8 mouse cellular contexts compared by ENCODE assay signal in genomic region chr10:116301258-116301657, GRCm38 (mm10). TPM values are rescaled to one million over a fixed set of nuclear protein-coding genes. Genes with fewer than 3 reads are reported as not detected.
A peak's percentile ranks its signal among the peaks of the same experiment; 100 is the strongest.
DNase-seq lines count a peak whose midpoint lies in the region; ATAC-seq and TF ChIP-seq lines count a peak whose summit lies in the region.

No protein-coding gene starts in this region.

- ATAC-seq in heart, embryonic 12.5 days (ENCODE audit: insufficient number of reproducible peaks, low FRiP score), result peak; percentile 46; the same call in 1 of the 2 replicates
- ATAC-seq in kidney, embryonic 14.5 days (ENCODE audit: low FRiP score, low TSS enrichment), result peak; percentile 59; the same call in 1 of the 2 replicates
- ATAC-seq in lung, postnatal 0 days, result peak; percentile 90
- ATAC-seq in stomach, embryonic 16.5 days (ENCODE audit: insufficient read depth, low FRiP score), result peak; percentile 33; the same call in 1 of the 2 replicates
- ATAC-seq in frontal cortex, adult (ENCODE audit: low TSS enrichment), result no peak

- H3K4me2 ChIP-seq in heart, embryonic 12.5 days, result peak overlapping the region; percentile 82
- H3K4me2 ChIP-seq in kidney, embryonic 14.5 days (replicated peaks; ENCODE audit: low read depth, low read length), result peak overlapping the region; percentile 96
- peak overlapping the region; percentile 58 for H3K4me2 ChIP-seq in lung, postnatal 0 days (replicated peaks; ENCODE audit: low read depth, low read length)
- peak overlapping the region; percentile 72 for H3K4me2 ChIP-seq in stomach, embryonic 16.5 days (ENCODE audit: low read depth, low read length)

- H3K9ac ChIP-seq in heart, embryonic 12.5 days, result peak overlapping the region; percentile 70
- H3K9ac ChIP-seq in kidney, embryonic 14.5 days (ENCODE audit: low read depth, low read length), result peak overlapping the region; percentile 45; the same call in 1 of the 2 replicates
- H3K9ac ChIP-seq in lung, postnatal 0 days (replicated peaks; ENCODE audit: low read depth), result peak overlapping the region; percentile 46
- H3K9ac ChIP-seq in stomach, embryonic 16.5 days (ENCODE audit: low read length), result peak overlapping the region; percentile 61

- H3K36me3 ChIP-seq in heart, embryonic 12.5 days, result no peaks in the 10 kb centered on the region
- H3K36me3 ChIP-seq in kidney, embryonic 14.5 days (ENCODE audit: control insufficient read depth, insufficient read depth, low read length), result no peaks in the 10 kb centered on the region
- H3K36me3 ChIP-seq in lung, postnatal 0 days (ENCODE audit: insufficient read depth, low read length), result no peaks in the 10 kb centered on the region
- no peaks in the 10 kb centered on the region for H3K36me3 ChIP-seq in stomach, embryonic 16.5 days (ENCODE audit: control insufficient read depth, insufficient read depth, low read length)

- peak overlapping the region; percentile 57 for H3K4me3 ChIP-seq in heart, embryonic 12.5 days
- peak overlapping the region; percentile 51 for H3K4me3 ChIP-seq in kidney, embryonic 14.5 days (ENCODE audit: low read length)
- peak overlapping the region; percentile 42 for H3K4me3 ChIP-seq in lung, postnatal 0 days (ENCODE audit: low read depth, low read length)
- peak overlapping the region; percentile 47 for H3K4me3 ChIP-seq in stomach, embryonic 16.5 days (replicated peaks; ENCODE audit: low read length)

- WGBS in heart, embryonic 12.5 days, result 0% methylated on average over 35 of the region's 36 CpGs
- WGBS in kidney, embryonic 14.5 days, result under 1% methylated on average over 35 of the region's 36 CpGs
- under 1% methylated on average over 23 of the region's 36 CpGs for WGBS in lung, postnatal 0 days
- WGBS in stomach, embryonic 16.5 days, result under 1% methylated on average over 35 of the region's 36 CpGs

- no peaks in the 10 kb centered on the region for H3K9me3 ChIP-seq in heart, embryonic 12.5 days (replicated peaks)
- no peaks in the 10 kb centered on the region for H3K9me3 ChIP-seq in kidney, embryonic 14.5 days (ENCODE audit: control insufficient read depth, low read length)
- H3K9me3 ChIP-seq in lung, postnatal 0 days (ENCODE audit: low read length), result no peaks in the 10 kb centered on the region
- no peaks in the 10 kb centered on the region for H3K9me3 ChIP-seq in stomach, embryonic 16.5 days (replicated peaks; ENCODE audit: control insufficient read depth, low read length)

- peak; percentile 31 to 36 for DNase-seq in cerebellum, postnatal 10 days
- no peak for DNase-seq in cerebellum, adult 11-12 months
- peak; percentile 35 for DNase-seq in embryo, embryonic 9.5 days (ENCODE audit: extremely low spot score)
- DNase-seq in lung, postnatal 0 days (ENCODE audit: low spot score), result peak; percentile 75

- H3K4me1 ChIP-seq in heart, embryonic 12.5 days (replicated peaks), result peaks cover 41% of the 10 kb centered on the region
- no peaks in the 10 kb centered on the region for H3K4me1 ChIP-seq in kidney, embryonic 14.5 days (ENCODE audit: control insufficient read depth, insufficient read depth, low read length)
- H3K4me1 ChIP-seq in lung, postnatal 0 days (ENCODE audit: insufficient read depth, low read depth, low read length), result no peaks in the 10 kb centered on the region
- peaks cover 6% of the 10 kb centered on the region; the same call in 1 of the 2 replicates for H3K4me1 ChIP-seq in stomach, embryonic 16.5 days (ENCODE audit: control insufficient read depth, insufficient read depth, low read length)

- peaks cover 31% of the 10 kb centered on the region for H3K27me3 ChIP-seq in heart, embryonic 12.5 days (replicated peaks)
- H3K27me3 ChIP-seq in kidney, embryonic 14.5 days (ENCODE audit: control insufficient read depth, insufficient read depth, low read length), result peaks cover 14% of the 10 kb centered on the region
- 0 out of 2 replicates have a peak, but pooled peaks cover 4% of the 10 kb centered on the region for H3K27me3 ChIP-seq in lung, postnatal 0 days (replicated peaks; ENCODE audit: insufficient read depth, low read length)
- peaks cover 11% of the 10 kb centered on the region; the same call in 1 of the 2 replicates for H3K27me3 ChIP-seq in stomach, embryonic 16.5 days (ENCODE audit: control insufficient read depth, insufficient read depth, low read length)

- TF ChIP-seq CTCF in lung, postnatal 0 days (IDR thresholded peaks at IDR 0.05), result no peak

- TF ChIP-seq EP300 in lung, postnatal 0 days (IDR thresholded peaks at IDR 0.05), result peak; percentile 47; the same call in 1 of the 2 replicates

- H3K27ac ChIP-seq in heart, embryonic 12.5 days (ENCODE audit: poor library complexity, severe bottlenecking), result peak overlapping the region; percentile 67; the same call in 1 of the 2 replicates
- H3K27ac ChIP-seq in kidney, embryonic 14.5 days (ENCODE audit: low read depth, low read length), result no peak overlapping the region
- peak overlapping the region; percentile 66 for H3K27ac ChIP-seq in lung, postnatal 0 days (ENCODE audit: low read length)
- H3K27ac ChIP-seq in stomach, embryonic 16.5 days (ENCODE audit: low read length), result no peak overlapping the region

RNA-seq across cellular contexts. Expression of gene Ptprb, which starts 25.9 kb away (rescaled TPM):
- 11.1 and 14.6 TPM in 2 replicates for polyA plus RNA-seq in heart, embryonic 12.5 days (2016; fragmentation: Nextera tagmentation; extraction: Ambion mirVana)
- 4.4 and 6.3 TPM in 2 replicates for polyA plus RNA-seq in kidney, embryonic 14.5 days (2014; fragmentation: Nextera tagmentation; extraction: Ambion mirVana)
- polyA plus RNA-seq in lung, postnatal 0 days (2015; fragmentation: Nextera tagmentation; extraction: Ambion mirVana), result 25.0 and 28.8 TPM in 2 replicates
- 5.2 and 5.6 TPM in 2 replicates for polyA plus RNA-seq in stomach, embryonic 16.5 days (2015; fragmentation: Nextera tagmentation; extraction: Ambion mirVana)

Comparison
In these comparisons a context has a peak if more than half of its experiments do, and no peak if none do; other contexts are left out.
1. H3K27ac ChIP-seq: peak in heart, embryonic 12.5 days (single experiment) and lung, postnatal 0 days (single experiment); none in kidney, embryonic 14.5 days (single experiment) and stomach, embryonic 16.5 days (single experiment).
2. Peak in every context shown above with its lines, with median percentiles within 50 percentile points of each other: H3K4me2 ChIP-seq, H3K4me3 ChIP-seq and H3K9ac ChIP-seq.